Mouse (Mus musculus) gastrocnemius, adult 2 months (tissue): ENCODE measurements around the gene 4933414I15Rik. TPM values are rescaled to one million over a fixed set of nuclear protein-coding genes. Genes with fewer than 3 reads are reported as not detected.

Experiments used
- DNase-seq: peaks from one replicate; pipeline ENCODE4 v3.0.0; 2022
- H3K27ac ChIP-seq: fragments of 200-600 bp; 2 replicates; pipeline ENCODE4 v1.8.1; 2022; ENCODE audit warnings: mild to moderate bottlenecking
- H3K4me3 ChIP-seq: fragments of 200-600 bp; 2 replicates; pipeline ENCODE4 v1.8.1; 2022; ENCODE audit warnings: mild to moderate bottlenecking, moderate library complexity
- CTCF ChIP-seq: fragments of 200-600 bp; IDR thresholded peaks from 2 replicates; pipeline ENCODE4 v1.8.1; 2022; ENCODE audit warnings: antibody characterized with exemption, mild to moderate bottlenecking, moderate library complexity
- intact Hi-C: fragments of 180-260 bp; cut with DNase I; formaldehyde crosslinking; loops from one replicate; pipeline ENCODE4 v1.15.1; 2025
- total RNA-seq, 2 experiments: library from RNA; stranded (reverse); gene quantifications; 2 replicates each; pipeline ENCODE4 v1.2.3; 2021

Gene 4933414I15Rik
- total RNA-seq, 2 experiments from 2014 or later: not detected

- no peak for DNase-seq
- Histone ChIP-seq H3K4me3 (peak overlapping the region; percentile 89), H3K27ac (peak overlapping the region; percentile 86; the same call in 1 of the 2 replicates)
- TF ChIP-seq CTCF: no peak
- intact Hi-C loops: loop anchor here (1.0 to 5.0 kb wide), 2 partner anchors 103 to 129 kb away; partner anchors contain the start of genes Zfp354a and Zfp354c
Measured at GRCm38 (mm10) chr11:50930469-50931014, 13.0 kb downstream of the 4933414I15Rik start.

DNA sequence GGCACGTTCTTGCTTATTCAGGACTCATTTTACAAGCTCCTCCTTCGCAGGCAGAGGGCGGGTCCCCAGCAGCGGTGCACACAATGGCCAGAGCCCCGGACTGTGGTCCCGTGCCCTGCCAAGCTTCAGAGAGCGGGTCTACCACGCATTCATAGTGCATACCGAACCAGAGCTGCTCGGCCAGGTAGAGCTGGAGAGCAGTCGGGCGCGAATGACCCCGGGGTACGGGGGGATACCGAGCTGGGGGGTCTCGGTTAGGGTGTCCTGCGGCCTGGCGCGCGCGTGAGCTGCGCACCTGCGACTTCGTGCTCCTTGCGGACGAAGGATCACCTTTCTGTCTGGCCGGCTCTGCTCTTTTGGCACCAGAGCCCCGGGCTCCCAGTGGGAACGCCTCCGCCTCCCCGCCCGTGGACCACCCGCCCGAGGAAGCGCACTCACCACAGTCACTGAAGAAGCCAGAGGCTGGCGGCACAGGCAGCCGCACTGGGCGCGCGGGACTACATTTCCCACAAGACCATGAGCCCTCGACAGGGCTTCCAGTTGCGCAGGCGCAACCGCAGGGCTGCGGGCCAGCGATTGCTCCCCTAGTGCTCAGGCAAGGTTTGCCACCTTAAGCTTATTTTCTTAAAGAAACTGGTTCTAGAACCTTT, 27.8 kb downstream of the 4933414I15Rik start, which contains the start of gene Zfp2:
Gene Zfp2, minus strand, starts transcription at position 495 of the 650 bp plus-strand sequence.
- H3K4me3 ChIP-seq: peak within 1 kb of the TSS; percentile 94
- DNase-seq: peak; percentile 96
- peak; percentile 82 for TF ChIP-seq CTCF
- intact Hi-C loops: loop anchor here (1.0 kb wide), 1 partner anchor 74 kb away; the partner anchor contains the start of gene Zfp879
- peak within 1 kb of the TSS; percentile 89 for H3K27ac ChIP-seq

DNA sequence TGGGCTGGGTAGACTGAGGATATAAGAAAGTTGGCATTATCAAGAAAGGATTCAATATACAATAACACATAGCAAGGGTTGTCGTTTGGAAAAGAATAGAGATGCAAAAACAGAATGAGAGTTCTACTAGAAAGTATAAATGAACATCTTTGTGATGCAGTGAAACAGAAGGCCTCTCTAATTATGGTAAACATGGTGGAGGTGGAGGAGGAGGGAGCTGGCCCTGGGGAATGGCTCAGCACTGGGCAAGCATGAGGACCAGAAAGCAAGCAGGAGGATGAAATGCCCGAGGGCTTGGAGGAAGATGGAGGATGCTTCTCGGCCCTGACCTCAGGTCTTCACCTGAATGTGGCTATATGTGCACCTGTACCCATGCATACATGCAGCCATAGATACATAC, 29.1 kb downstream of the 4933414I15Rik start:
- DNase-seq: no peak
- intact Hi-C loops: no loop called here
- no peak for TF ChIP-seq CTCF
- H3K27ac ChIP-seq: no peak overlapping the region
- H3K4me3 ChIP-seq: no peak overlapping the region

DNA sequence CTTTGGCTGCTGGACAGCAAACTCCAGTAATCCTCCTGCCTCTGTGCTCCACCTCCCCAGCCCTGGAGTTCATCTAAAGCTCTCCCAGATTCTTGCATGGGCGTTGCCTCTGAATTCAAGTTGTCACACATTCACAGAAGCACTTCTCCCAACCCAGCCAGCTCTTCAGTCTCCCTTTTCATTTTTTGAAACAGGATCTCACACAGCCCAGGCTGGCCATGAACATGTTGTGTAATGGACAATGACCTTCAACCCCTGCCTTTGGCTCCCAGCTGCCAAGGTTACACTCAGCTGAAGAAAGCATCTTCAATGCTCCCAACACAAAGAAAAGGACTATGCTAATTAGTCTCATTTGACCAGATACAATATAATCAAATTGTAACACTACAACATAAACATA, 30.3 kb downstream of the 4933414I15Rik start:
- no peak for TF ChIP-seq CTCF
- no peak overlapping the region for H3K4me3 ChIP-seq
- intact Hi-C loops: no loop called here
- no peak for DNase-seq
- no peak overlapping the region for H3K27ac ChIP-seq

DNA sequence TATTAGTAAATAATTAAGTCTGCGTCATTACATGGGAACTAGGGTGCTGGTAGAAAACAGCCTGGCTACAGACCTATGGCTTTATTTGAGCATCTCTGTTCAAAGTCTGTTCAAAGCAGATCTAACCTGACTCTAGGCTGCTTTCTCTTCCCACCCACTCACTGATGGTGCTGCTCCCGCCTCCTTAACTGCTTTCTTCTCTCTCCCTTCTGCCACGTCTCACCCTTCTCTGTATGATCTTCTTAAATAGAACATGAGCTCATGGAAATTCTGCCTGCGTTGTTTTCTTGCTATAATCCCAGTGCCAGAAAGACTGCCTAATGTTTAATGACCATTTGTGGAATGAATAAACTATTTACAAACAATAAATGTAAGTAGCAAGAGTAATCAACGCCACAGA, 35.4 kb downstream of the 4933414I15Rik start:
- intact Hi-C loops: no loop called here
- TF ChIP-seq CTCF: no peak
- no peak for DNase-seq

GRCm38 (mm10) chr11:50897359-50897758, 46.2 kb downstream of the 4933414I15Rik start:
- Histone ChIP-seq H3K27ac (no peak overlapping the region), H3K4me3 (no peak overlapping the region)
- intact Hi-C loops: no loop called here
- TF ChIP-seq CTCF: no peak
- no peak for DNase-seq

More for the DNA sequence above, 35.4 kb downstream of the 4933414I15Rik start:
- Histone ChIP-seq H3K4me3 (no peak overlapping the region), H3K27ac (no peak overlapping the region)

GRCm38 (mm10) chr11:50892441-50892840, 51.1 kb downstream of the 4933414I15Rik start:
- intact Hi-C loops: no loop called here
- no peak for DNase-seq
- Histone ChIP-seq H3K27ac (no peak overlapping the region), H3K4me3 (no peak overlapping the region)
- no peak for TF ChIP-seq CTCF

Other genes with a start within 250 kb of the 4933414I15Rik start
- gene Zfp354c, start 116.0 kb downstream of the 4933414I15Rik start, total RNA-seq: 1 to 10 TPM; 3.6 to 4.5 TPM
- gene Zfp879, start 102.2 kb downstream of the 4933414I15Rik start, total RNA-seq: 1 to 10 TPM; 1.6 to 2.6 TPM
- gene Grm6, start 93.1 kb downstream of the 4933414I15Rik start, total RNA-seq: not detected
- 1 to 10 TPM; 1.9 to 3.2 TPM for gene Zfp454, start 56.1 kb downstream of the 4933414I15Rik start, total RNA-seq
- 1 to 10 TPM; 4.4 to 5.5 TPM for gene Zfp2, start 27.6 kb downstream of the 4933414I15Rik start, total RNA-seq
- 1 to 10 TPM; 1.9 to 2.4 TPM for gene Zfp354b, start 12.1 kb downstream of the 4933414I15Rik start, total RNA-seq
- not detected for gene Prop1, start 10.0 kb upstream of the 4933414I15Rik start, total RNA-seq
- not detected for gene Olfr1378, start 22.8 kb upstream of the 4933414I15Rik start, total RNA-seq
- gene Olfr1377, start 38.2 kb upstream of the 4933414I15Rik start, total RNA-seq: not detected
- not detected for gene Olfr51, start 59.8 kb upstream of the 4933414I15Rik start, total RNA-seq
- not detected for gene Olfr54, start 70.5 kb upstream of the 4933414I15Rik start, total RNA-seq
- not detected for gene Olfr1375, start 104.3 kb upstream of the 4933414I15Rik start, total RNA-seq
- gene Zfp354a, start 115.5 kb upstream of the 4933414I15Rik start, total RNA-seq: 1 to 10 TPM; 4.2 to 4.5 TPM